Mouse (Mus musculus): ENCODE data around the gene Zbtb7b.

DNA sequence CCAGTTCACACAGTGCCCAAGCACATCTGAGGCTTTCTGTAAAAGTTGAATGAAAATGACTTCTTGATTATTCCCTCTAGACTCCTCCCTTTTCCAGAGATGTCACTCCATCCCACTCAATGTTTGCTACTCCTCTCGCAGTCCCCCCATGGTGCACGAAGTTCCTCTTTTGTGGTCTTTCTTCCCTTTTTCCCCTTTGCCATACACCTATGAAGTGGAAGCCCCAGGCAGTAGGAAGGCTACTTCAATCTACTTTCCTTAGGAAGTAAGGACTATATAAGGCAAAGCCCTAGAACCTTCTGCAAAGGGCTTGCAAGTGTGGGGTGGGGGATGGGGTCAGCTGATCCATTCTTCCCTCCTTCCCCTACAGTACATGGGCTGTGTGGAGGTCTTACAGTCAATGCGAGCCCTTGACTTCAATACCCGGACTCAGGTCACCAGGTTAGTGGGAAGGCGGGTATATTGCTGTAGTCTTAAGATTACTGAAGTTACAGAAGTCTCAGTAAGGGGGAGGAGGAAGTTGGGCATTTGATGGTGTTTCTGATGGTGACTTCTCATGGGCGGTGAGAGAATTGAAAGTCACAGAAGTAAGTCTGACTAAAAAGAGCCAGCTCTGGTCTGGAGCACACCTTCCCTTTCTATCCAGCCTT is 28.1 kb upstream of the Zbtb7b start:
- TF ChIP-seq CTCF (IDR thresholded peaks at IDR 0.05; ENCODE audit: control insufficient read depth, insufficient read depth, low read length) (no peak), POLR2A (IDR thresholded peaks at IDR 0.05; ENCODE audit: borderline replicate concordance, control insufficient read depth, low read depth, low read length) (no peak)

Measured in bone marrow, adult 2 months (tissue).